Mouse (Mus musculus) inflammation-experienced regulatory T-cells, adult 6 months (primary cell): ENCODE results near the gene Ugt1a9. TPM values are rescaled to one million over a fixed set of nuclear protein-coding genes. Genes with fewer than 3 reads are reported as not detected.

ENCODE experiments used
- ATAC-seq: one replicate; pipeline ENCODE4 v1.8.0; 2017
- polyA plus RNA-seq, 3 experiments: library from polyadenylated mRNA; unstranded; fragments of 100-300 nt; shearing (Covaris generic); gene quantifications; one replicate each; pipeline ENCODE4 v1.2.1; 2017

Gene Ugt1a9
- polyA plus RNA-seq, 3 experiments from 2014 or later, result not detected

- ATAC-seq, result no peak
Measured at GRCm38 (mm10) chr1:88186325-88186935, 115.8 kb downstream of the Ugt1a9 start.

- no peak for ATAC-seq
Measured at GRCm38 (mm10) chr1:88192136-88192535, 121.5 kb downstream of the Ugt1a9 start.

- no peak for ATAC-seq
Measured at GRCm38 (mm10) chr1:88195687-88196086, 125.1 kb downstream of the Ugt1a9 start.

- no peak for ATAC-seq
Measured at GRCm38 (mm10) chr1:88197443-88197842, 126.8 kb downstream of the Ugt1a9 start.

GRCm38 (mm10) chr1:88199996-88200395 lies 129.4 kb downstream of the Ugt1a9 start:
- no peak for ATAC-seq

- ATAC-seq, result no peak
Measured at GRCm38 (mm10) chr1:88200456-88200855, 129.9 kb downstream of the Ugt1a9 start, which contains the start of gene Ugt1a2. TSS of gene Ugt1a2 (plus strand) at chr1:88200601.

GRCm38 (mm10) chr1:88205294-88205922 lies 134.8 kb downstream of the Ugt1a9 start, which contains the start of gene Dnajb3:
TSS of gene Dnajb3 (minus strand) at chr1:88205782.
- ATAC-seq, result peak; percentile 65

GRCm38 (mm10) chr1:88206843-88207479 lies 136.4 kb downstream of the Ugt1a9 start:
- no peak for ATAC-seq

GRCm38 (mm10) chr1:88211812-88212211 lies 141.2 kb downstream of the Ugt1a9 start, which contains the start of gene Ugt1a1:
TSS of gene Ugt1a1 (plus strand) at chr1:88211959.
- ATAC-seq, result no peak

- ATAC-seq, result no peak
Measured at GRCm38 (mm10) chr1:88212341-88213045, 141.9 kb downstream of the Ugt1a9 start.

GRCm38 (mm10) chr1:88213061-88213460 lies 142.5 kb downstream of the Ugt1a9 start:
- no peak for ATAC-seq

GRCm38 (mm10) chr1:88213766-88214461 lies 143.3 kb downstream of the Ugt1a9 start:
- no peak for ATAC-seq

GRCm38 (mm10) chr1:88214462-88214952 lies 143.9 kb downstream of the Ugt1a9 start:
- no peak for ATAC-seq

GRCm38 (mm10) chr1:88215466-88216380 lies 145.1 kb downstream of the Ugt1a9 start:
- ATAC-seq, result no peak

GRCm38 (mm10) chr1:88216551-88216950 lies 146.0 kb downstream of the Ugt1a9 start:
- no peak for ATAC-seq

GRCm38 (mm10) chr1:88217144-88217543 lies 146.5 kb downstream of the Ugt1a9 start:
- ATAC-seq, result no peak

GRCm38 (mm10) chr1:88217576-88217975 lies 147.0 kb downstream of the Ugt1a9 start:
- no peak for ATAC-seq

- no peak for ATAC-seq
Measured at GRCm38 (mm10) chr1:88218051-88218450, 147.5 kb downstream of the Ugt1a9 start.

- ATAC-seq, result no peak
Measured at GRCm38 (mm10) chr1:88218591-88218990, 148.0 kb downstream of the Ugt1a9 start.

- no peak for ATAC-seq
Measured at GRCm38 (mm10) chr1:88219054-88219453, 148.5 kb downstream of the Ugt1a9 start.

- no peak for ATAC-seq
Measured at GRCm38 (mm10) chr1:88220336-88220735, 149.7 kb downstream of the Ugt1a9 start.
